Mouse (Mus musculus) ES-E14 (cell line): ENCODE data around the gene Mpg.

Experiments
- CHD2 ChIP-seq: IDR thresholded peaks from 2 replicates; pipeline ENCODE4 v1.6.1; 2014; ENCODE audit warnings: mild to moderate bottlenecking, low read depth, low read length, inconsistent platforms
- HCFC1 ChIP-seq: IDR thresholded peaks from 2 replicates; pipeline ENCODE4 v1.6.1; 2012; ENCODE audit warnings: low read length, inconsistent platforms, borderline replicate concordance; ENCODE audit not compliant: insufficient read depth
- MAFK ChIP-seq: IDR thresholded peaks from 2 replicates; pipeline ENCODE4 v1.6.1; 2014; ENCODE audit warnings: mild to moderate bottlenecking, low read depth, low read length, inconsistent platforms; ENCODE audit not compliant: insufficient read depth
- ZNF384 ChIP-seq: IDR thresholded peaks from 2 replicates; pipeline ENCODE4 v1.6.1; 2012; ENCODE audit warnings: low read depth, low read length, inconsistent platforms

- TF ChIP-seq MAFK: no peak
- no peak for TF ChIP-seq ZNF384
- no peak for TF ChIP-seq HCFC1
- TF ChIP-seq CHD2: no peak
These were observed 1.2 kb downstream of the Mpg start for GRCm38 (mm10) chr11:32227555-32227954.
